Mouse (Mus musculus) gastrocnemius, postnatal 4 days (tissue): ENCODE results near the gene Pkd1l1. TPM values are rescaled to one million over a fixed set of nuclear protein-coding genes. Genes with fewer than 3 reads are reported as not detected.
A peak's percentile ranks its signal among the peaks of the same experiment; 100 is the strongest.

Experiments
- DNase-seq, 2 experiments: peaks; one replicate each; pipeline ENCODE4 v3.0.0; 2021 to 2022; ENCODE audit warnings: low spot score in 2 of 2, mixed read lengths in 2 of 2
- long read RNA-seq, 2 experiments: library from polyadenylated mRNA; stranded (forward); transcript quantifications; one replicate each; pipeline ENCODE4 v2.0.0; 2021
- total RNA-seq, 2 experiments: library from RNA; stranded (reverse); gene quantifications; 2 replicates each; pipeline ENCODE4 v1.2.3; 2021

The Pkd1l1 gene
- not detected for total RNA-seq
- long read RNA-seq, experiment 1 = 0 reads
- long read RNA-seq, experiment 2 = 0 reads

DNA sequence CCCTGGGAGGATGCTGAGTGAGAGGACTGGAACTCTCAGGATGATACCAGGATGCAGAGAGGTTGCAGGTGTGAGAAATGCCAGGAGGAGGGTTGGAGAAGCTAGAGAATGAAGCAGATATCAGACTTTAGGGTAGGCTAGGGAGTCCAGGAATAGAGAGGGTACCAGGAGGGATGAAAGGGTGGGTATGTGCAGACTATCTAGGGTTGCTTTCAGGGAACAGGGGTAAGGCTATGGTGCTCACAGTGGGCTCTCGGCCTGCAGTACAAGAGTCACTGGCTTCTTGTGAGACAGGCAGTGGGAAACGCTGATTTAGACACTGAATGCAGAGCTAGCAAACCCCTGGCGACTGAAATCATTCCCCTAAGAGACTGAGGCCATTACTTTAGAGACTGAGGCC, at the start of gene Pkd1l1:
Gene Pkd1l1 (minus strand): TSS at position 101 of the 400 bp plus-strand sequence.
- DNase-seq = no peak

DNA sequence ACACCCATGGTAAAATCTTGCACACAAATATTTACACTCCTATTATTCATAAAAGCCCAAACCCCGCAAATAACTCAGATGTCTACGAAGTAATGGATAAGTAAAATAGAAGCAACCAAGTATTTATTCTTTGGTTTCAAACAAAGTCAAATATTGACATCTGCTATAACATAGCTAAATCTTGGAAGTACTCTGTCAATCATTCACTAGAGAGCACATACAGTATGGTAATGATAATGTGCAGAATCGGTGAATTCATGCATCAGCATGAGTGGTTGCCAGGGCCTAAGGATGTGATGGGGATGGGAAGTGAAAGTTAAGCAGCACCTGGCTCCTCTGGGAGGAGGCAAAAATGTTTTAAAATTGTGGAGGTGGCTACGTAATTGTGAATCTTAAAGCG, 47.1 kb upstream of the Pkd1l1 start:
- no peak for DNase-seq

DNA sequence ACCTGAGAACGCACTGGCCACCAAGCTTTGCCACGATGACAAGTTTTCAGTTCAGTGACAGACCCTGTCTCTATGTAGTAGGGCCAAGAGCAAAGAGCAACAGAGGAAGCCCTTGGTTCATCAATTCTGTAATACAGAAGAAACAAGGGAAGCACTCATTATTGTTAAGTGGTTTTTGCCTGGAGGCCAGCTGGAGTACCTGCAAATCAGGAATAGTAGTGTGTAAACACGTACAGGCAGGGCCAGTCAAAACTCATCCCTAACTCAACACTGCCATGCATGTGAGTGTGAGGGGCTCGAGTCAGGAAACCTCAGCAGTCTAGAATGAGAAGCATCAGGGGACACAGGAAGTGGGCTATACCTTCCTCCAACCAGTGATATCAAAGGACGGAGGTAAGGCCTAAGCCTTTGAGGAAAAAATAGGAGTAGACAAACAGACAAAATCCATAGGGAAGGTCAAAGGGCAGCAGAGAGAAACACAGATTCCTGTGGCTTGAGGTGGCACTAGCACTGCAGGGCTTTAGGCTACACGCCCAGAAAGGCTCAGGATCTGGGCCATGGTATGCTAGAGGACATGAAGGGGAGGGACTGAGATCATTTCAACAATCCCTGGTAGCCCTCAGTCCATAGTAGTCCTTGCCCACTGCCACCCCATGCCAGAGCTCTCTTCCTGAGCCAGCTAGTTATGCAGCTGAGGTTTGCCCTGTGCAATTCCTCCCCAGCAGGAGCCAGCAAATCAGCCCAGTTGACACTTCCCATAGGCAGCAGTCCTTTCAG, 45.6 kb upstream of the Pkd1l1 start:
- no peak for DNase-seq

DNA sequence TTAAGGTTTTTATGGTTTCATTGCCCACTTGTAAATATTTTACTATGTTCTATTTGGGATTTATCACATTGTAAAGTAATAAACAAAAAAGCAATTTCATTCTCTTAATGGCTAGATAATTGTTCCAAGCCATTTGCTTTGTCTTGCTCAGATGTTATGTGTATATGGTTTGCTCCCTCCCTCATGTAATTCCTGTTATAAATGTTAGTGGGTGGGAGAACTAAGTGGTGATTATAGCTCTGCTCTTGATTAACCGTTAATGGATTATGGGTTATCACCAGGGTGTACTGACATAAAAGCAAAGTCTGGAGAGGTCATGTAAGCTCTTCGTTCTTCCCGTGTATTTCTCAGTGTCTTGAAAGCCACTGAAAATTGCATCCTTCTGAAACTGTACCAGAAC, 41.7 kb upstream of the Pkd1l1 start:
- no peak for DNase-seq

DNA sequence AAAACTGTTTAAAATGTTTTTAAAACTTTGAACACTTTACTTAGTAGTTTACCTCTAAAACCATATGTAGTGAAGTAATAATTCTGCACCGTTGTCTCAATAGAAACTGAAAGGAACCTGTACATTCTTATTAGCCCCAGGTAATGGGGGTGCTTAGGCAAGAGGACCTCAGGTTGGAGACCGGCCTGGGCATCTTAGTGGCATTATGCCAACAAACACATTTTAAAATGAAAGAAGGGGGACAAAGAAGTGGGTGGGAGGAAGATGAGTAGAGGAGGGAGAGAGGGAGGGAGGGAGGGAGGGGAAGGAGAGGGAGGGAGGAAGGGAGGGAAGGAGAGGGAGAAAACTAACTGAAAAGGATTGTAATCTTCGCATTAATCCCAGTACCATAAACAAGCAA, 38.3 kb upstream of the Pkd1l1 start:
- no peak for DNase-seq

DNA sequence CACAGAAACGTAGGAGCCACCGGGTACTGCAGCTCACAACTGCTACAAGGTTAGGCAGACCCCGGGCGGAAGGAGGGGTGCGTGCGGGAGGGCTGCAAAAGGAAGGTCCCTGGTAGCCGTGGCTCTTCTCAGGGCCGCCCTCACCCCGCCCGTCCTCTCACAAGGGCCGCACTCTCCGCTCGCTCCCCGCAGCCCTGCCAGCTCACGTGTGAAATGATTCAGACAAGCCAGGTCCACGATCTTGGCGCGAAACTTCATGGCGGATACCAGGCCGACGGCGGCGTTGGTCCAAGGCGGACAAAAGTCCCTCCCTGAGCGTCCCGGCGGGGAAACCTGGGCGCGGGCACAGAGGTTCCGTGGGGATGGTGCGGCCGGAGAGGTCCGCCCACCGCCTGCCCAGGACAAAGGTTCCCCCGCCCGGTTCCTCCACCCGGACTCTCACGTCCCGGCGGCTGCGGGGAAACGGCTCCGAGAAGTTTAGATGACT, 37.8 kb upstream of the Pkd1l1 start, which contains the start of gene Hus1:
Gene Hus1 (minus strand): TSS at position 339 of the 487 bp plus-strand sequence.
- DNase-seq = peak; percentile 73 to 84

DNA sequence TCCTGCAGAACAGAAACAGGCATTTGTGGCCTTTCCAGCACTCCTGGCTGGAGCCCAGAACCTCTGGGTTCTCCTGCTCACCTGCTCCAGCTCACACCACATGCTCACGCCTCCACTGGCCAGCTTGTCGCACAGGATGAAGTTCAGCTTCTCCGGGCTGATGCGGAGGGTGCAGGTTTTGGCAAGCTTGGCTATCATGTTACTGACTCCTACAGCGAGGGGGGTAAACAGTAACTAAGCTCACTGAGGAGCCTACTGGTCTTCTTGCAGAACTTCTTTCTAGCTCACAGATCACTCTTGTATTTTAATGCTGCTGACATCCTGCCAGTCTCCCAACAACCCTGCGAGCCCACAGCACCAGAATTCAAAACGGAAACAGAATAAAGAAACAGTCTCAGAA, 37.4 kb upstream of the Pkd1l1 start:
- DNase-seq = peak in 1 of 2 experiments; percentile 29

DNA sequence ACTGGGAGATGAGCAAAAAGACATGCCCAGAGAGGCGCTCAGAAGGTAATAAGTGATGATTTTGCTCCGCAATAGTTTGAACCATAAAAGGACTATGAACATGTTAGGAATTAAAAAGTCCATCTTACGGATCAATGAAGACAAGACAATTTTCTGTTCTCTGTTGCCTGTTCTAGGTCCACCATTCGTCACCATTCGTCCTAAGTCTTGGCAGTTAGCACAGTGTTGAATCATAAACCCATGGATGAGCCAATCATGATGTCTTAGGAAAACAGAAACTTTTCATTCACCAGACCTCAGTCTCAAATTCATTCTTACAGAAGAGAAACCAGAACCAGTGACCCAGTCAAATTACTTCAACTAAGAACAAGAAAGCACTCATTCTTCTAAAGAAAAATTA, 35.7 kb upstream of the Pkd1l1 start:
- DNase-seq = no peak

DNA sequence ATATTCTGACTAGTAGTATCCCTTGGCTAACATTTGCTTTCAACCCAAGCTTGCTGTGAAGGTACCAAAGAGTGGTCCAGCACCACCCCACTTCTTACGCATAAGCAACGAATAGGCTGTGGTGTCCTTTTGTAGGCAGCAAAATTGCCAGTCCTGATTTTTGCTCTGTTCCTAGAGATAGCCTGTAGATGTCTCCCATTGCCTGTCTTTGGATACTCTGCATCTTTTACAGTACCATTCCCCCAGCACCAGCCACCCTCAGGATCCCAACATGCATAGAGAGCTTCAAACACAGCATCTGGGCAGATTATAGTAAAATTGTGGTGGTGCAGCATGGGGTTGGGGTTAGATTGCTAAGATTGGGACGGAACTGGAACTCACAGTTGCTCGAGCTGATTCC, 15.0 kb upstream of the Pkd1l1 start:
- no peak for DNase-seq

DNA sequence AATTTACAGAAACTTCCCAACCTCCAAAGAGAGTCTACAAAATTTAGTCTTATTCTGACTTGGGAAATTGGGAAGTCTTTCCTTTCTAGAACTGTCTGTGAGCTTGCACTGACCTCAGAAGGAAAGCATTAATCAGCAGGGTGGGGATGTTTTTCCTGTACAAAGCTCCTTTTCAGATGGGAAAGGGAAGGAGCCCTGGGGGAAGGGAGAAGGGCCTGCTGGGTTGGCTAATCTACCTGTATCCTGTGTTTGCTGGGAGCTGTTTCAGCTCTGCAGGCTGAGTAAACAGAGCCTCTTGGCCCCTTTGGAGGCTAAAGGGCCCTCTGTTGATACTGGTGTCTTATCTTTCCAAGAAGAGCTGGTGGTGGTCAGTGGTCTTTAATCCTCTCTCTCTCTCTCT, 13.0 kb upstream of the Pkd1l1 start:
- DNase-seq = no peak

DNA sequence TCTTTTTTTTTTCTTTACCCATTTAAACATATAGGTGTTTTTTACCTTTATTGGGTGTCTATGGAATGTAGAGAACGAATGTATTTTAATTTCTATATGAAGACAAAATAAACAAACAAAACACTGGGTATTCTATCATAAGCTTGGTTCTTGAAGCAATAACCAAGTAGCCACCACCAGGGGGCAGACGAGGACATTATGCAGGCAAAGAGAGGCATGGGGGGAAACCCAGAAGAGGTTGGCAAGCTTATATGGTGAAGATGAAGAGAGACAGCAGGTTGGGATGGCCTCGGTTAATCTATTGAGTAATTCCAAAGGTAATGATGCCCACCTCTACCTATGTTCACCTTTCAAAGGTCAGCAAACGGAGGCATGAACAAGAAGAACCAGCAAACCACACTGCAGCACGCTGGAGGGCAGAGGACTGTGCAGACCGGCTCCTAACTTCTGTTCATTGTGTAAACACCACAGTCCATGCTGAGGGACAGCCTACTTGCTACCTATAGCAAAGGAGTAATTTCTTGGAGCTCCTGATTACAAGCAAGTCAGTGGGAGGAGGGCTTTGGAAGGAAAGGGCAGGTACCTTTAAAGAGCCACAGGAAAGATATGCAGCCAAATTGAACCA, 10.3 kb upstream of the Pkd1l1 start:
- DNase-seq = peak; percentile 44 to 73

DNA sequence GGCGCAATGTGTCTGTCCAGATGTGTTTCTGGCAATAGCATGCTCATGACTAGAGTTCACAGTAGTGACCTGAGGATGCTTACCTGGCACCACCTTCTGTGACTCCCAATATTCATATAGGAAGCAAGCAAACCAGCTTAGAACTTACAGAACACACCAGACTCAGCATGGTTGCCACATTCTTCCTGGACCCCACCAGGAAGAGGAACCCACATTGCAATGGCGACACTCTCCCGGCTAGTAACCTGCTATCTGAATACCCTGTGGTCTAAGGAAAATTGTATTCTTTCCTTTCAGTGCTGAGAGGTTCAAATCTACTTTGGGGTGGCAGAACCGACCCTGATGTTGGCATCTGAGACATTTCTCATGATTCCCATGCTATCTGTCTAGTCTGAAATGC, 5.1 kb upstream of the Pkd1l1 start:
- DNase-seq = no peak

DNA sequence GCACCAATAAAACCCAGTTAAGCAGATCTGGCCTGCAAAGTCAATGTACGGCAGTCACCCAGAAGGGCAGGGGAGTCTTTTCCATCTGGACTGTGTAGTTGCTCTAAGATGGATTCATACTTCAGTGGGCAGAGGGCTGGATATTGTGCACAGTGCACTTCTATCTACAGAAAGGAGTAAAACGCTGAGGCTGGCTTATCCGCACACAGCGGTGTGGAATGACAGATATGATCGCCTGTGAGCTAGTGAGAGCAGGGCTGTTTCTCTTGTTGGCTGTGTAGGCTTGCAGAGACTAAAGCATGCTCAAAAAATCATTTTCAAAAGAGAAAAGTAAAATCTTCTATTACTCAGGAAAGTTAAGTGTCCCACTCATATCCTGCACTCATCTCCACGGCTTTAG, 973 bp downstream of the Pkd1l1 start:
- no peak for DNase-seq

DNA sequence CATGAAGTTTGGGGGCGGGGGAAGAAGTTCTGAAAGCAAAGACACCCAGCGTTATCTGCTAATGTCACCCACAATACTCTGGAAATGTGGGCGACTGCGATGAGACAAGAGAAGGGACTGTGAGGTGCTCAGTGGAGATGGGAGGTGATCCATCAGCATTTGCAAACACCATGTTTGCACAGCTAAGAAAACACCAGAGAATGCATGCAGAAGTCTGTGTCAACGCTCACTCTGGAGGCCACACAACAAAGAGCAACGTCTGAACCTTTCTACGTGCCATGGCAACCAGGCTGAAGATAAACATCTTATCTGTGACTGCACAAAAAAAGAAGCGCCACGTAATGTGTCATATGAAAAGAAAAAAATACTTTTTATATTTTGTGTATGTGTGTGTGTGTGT, 2.6 kb downstream of the Pkd1l1 start:
- no peak for DNase-seq

DNA sequence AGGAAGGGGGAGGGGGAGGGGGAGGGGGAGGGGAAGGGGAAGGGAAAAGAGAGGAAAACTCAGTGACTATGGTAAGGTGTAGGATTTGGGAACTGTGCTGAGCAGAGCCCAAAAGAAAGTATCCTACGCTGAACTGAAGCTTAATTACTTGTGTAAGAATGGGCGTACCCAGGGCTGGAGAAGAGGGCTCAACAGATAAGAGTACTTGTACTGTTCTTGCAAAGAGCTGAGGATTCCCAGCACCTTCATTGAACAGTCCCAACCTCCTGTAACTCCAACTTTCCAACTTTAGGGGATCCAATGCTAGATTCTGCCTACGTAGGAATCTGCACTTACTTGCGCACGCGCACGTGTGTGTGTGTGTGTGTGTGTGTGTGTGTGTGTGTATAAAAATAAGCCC, 5.0 kb downstream of the Pkd1l1 start:
- DNase-seq = no peak

DNA sequence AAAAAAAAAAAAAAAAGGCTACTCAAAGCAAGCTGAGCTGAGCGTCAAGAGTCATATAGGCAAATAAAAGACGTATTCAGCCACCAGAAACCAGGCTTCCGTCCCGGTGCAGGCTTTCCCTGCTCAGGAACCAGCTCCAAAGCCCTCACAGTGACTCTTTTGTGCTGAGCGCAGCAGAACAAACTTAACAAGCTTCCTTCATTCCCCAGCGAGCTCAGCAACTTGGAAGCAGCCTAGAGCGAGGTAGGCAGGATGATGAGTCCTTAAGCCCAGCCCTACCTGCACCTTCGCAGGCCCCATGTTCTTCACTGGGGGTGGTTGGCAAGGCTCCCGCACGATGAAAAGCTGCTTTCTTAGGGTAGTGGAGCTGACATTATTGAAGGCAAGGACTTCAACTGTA, 14.5 kb downstream of the Pkd1l1 start:
- DNase-seq = no peak

DNA sequence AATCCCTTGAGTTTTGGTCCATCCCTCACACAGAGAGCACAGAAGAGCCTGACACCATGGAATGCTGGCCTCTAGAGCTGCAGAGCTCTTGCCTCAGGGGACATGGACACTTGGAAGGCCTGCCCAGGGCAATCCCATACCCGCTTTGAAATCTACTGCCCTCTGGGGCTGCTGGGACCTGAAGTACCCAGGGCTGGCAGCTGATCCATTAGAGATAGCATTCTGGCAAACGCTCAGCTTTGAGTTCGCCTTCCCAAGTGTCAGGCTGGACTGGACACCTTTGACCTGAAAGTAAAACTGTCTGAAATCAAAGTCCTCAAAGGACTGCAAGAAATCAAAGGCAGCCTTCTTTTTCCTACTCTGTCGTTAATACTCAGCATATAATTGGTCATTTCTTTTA, 15.0 kb downstream of the Pkd1l1 start:
- no peak for DNase-seq

DNA sequence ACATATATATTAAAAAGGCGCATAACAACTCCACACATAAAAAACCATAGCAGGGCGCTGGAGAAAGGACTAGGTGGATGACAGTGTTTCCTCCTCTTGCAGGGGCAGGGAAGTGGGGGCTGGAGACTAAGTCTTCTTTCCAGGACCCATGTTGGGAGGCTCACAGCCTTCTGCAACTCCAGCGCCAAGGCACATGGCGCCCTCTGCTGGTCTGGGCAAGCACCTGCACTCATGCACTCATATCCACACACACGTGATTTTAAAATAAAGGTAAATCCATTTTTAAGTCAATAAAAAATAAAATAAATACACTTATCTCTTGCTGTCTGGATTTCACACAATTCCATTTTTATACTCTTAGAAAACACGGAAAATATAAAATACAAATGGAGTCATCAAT, 16.0 kb downstream of the Pkd1l1 start:
- no peak for DNase-seq

DNA sequence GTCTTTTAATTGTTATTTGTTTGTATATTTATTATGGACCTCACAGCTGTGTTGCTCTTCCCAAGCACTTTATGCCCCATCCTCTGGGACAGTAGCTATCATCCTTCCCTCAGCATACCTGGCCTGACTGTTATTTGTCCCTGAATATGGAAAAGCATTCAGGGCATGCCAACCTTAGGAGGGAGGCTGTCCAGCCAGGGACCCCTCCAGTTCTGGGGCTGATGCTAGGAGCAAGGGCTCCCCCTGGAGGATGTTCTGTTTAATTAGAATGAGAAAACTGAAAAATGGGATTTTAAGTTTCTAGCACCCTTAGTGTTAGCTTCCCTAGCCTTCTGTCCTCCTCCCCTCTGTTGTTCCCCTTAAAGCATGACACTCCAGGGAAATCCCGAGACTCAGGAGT, 17.4 kb downstream of the Pkd1l1 start:
- DNase-seq = peak in 1 of 2 experiments; percentile 22

DNA sequence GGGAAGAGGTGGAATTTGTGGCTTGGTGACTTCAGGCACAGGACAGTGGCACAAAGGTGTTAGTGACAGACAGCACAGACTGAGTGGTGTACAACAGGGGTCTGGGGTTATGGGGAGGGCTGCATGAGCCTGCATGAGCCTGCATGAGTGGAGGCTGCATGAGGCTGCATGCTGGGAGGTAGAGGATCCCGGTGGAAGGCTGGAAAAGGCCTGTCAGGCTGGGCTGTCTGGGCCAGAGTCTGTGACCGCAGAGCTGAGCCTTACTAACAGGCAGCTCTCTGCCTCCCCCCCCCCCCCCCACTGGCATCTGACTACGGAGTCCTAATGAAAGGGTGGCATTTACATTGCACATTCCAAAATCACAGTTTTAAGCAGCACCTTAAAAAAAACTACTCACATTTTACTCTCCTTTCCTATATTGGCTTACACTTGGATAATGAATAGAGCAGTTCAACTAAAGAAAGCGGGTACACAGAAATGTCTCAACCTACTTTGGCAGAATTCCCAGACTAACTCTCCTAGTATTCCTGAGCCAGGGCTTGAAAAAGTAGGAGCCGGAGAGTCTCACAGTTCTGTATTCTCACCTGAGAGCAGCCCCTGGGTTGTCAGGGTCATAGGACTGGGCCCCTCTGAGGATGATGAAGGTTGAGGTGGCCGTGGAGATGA, 23.2 kb downstream of the Pkd1l1 start:
- DNase-seq = no peak

DNA sequence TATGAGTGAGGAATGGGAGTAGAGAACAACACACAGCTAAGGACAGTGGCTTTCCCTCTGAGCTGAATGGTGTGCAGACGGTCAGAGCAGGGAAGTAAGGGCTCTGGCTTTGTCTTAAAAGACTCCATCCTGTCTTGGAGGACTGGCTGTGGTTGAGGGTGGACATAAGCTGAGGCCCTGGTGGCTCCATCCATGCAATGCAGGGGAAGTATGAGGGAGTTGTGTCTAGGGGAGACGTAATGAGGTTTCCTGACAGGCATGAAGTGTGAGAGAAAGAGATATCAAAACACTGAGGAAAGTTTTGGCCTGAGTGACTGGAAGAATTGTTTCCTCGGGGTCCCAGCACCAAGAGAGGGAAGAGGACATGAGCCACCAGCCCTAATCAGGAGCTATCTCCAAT, 24.2 kb downstream of the Pkd1l1 start:
- DNase-seq = no peak

DNA sequence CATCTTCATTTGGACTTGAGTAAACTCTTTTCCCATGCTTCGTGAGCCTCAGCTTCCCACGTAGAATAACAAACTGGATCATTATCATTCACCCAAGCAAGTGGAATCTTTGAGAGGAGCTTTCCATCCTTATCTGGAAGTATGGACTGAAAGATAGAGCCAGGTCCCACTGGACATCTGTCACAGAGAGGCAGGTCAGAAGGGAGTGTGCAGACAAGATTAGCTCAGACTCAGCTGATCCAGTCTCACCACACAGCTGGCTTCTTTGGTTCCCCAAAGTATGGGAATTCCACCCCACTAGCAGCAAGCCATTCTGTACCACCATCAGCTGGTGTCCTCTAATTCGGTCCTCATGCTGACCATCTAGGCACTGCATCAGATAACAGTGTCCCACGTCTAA, 29.0 kb downstream of the Pkd1l1 start:
- no peak for DNase-seq
